Mouse (Mus musculus): Measurements from ENCODE around the gene D430019H16Rik. TPM values are rescaled to one million over a fixed set of nuclear protein-coding genes. Genes with fewer than 3 reads are reported as not detected.

D430019H16Rik gene
- total RNA-seq, 1 experiment, result 0.40 TPM

DNA sequence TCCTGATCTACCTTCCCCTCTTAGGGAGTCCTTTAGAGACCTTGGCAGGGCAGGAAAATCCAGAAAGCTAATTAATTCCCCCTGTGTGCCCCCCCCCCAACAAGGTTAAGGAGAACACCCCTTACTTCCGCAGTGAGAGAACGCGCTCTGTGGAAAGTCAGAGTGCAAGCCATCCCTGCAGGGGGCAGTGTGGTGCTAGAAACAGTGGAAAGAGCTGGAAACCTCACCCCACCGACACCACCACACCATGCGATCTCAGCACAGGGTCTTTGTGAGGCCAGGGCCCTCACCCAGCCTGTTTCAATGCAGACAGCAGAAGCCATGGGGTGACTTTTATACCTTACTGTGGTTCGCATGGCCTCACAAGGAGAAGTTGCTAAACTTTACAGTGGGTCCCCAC is 44.2 kb downstream of the D430019H16Rik start:
- H3K4me1 ChIP-seq (ENCODE audit: control insufficient read depth in 2 of 2, insufficient read depth in 2 of 2, low read length in 2 of 2, poor library complexity in 1 of 2), result no peaks in the 10 kb centered on the region
- TF ChIP-seq HCFC1 (IDR thresholded peaks at IDR 0.05; ENCODE audit: borderline replicate concordance, insufficient read depth, low read length) (no peak), ZC3H11A (IDR thresholded peaks at IDR 0.05; ENCODE audit: borderline replicate concordance, low read depth, low read length) (peak; percentile 71; the same call in 1 of the 2 replicates)
- no peaks in the 10 kb centered on the region for H3K9me3 ChIP-seq (ENCODE audit: control insufficient read depth, insufficient read depth, low read depth, low read length)
- DNase-seq (ENCODE audit: low read depth, low spot score), result peak; percentile 50
- H3K36me3 ChIP-seq (ENCODE audit: control insufficient read depth, insufficient read depth, low read length, poor library complexity, severe bottlenecking), result no peaks in the 10 kb centered on the region
- in situ Hi-C loops (cut with MboI; ENCODE audit: low sequenced_read_pairs in 2 of 2, unreplicated experiment in 2 of 2), result loop anchor here in 1 of 2 experiments (10.0 kb wide), 1 partner anchor 117 kb away; no protein-coding TSS in a partner anchor
- no peak overlapping the region for H3K4me3 ChIP-seq (ENCODE audit: insufficient read depth in 1 of 2, low read depth in 1 of 2, low read length in 2 of 2, poor library complexity in 1 of 2, severe bottlenecking in 1 of 2)
- no peak overlapping the region for H3K9ac ChIP-seq (ENCODE audit: insufficient read depth, low read depth, low read length, poor library complexity, severe bottlenecking)
- H3K27ac ChIP-seq (ENCODE audit: insufficient read depth, low read depth, low read length, poor library complexity, severe bottlenecking), result no peak overlapping the region

DNA sequence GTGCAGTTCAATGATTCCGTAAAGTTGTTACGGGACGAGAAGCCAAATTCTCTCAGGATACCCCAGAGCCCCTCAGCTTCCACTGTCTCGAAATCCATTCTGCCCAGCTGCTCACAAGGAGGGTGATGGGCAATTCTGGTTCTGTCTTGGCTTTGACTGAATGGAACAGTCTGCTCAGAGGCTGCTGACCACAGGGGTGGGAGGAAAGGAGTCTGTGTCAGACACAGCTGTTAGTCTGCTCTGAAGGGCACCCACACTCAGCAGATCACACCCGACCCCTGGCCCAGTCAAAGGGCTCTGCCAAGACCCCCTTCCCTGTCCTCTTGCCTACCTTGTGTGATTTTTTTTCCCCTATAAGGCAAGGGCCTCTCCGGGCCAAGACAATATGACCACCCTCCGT is 44.8 kb downstream of the D430019H16Rik start:
- Histone ChIP-seq H3K9ac (ENCODE audit: insufficient read depth, low read depth, low read length, poor library complexity, severe bottlenecking) (no peak overlapping the region), H3K27ac (ENCODE audit: insufficient read depth, low read depth, low read length, poor library complexity, severe bottlenecking) (no peak overlapping the region), H3K4me1 (ENCODE audit: control insufficient read depth in 2 of 2, insufficient read depth in 2 of 2, low read length in 2 of 2, poor library complexity in 1 of 2) (no peaks in the 10 kb centered on the region), H3K36me3 (ENCODE audit: control insufficient read depth, insufficient read depth, low read length, poor library complexity, severe bottlenecking) (no peaks in the 10 kb centered on the region), H3K9me3 (ENCODE audit: control insufficient read depth, insufficient read depth, low read depth, low read length) (no peaks in the 10 kb centered on the region), H3K4me3 (ENCODE audit: insufficient read depth in 1 of 2, low read depth in 1 of 2, low read length in 2 of 2, poor library complexity in 1 of 2, severe bottlenecking in 1 of 2) (no peak overlapping the region)
- no peak for DNase-seq (ENCODE audit: low read depth, low spot score)
- in situ Hi-C loops (cut with MboI; ENCODE audit: low sequenced_read_pairs in 2 of 2, unreplicated experiment in 2 of 2), result loop anchor here in 1 of 2 experiments (10.0 kb wide), 1 partner anchor 116 kb away; no protein-coding TSS in a partner anchor
- TF ChIP-seq MAFK (IDR thresholded peaks at IDR 0.05; ENCODE audit: insufficient read depth, low read depth, low read length) (no peak), ZNF384 (IDR thresholded peaks at IDR 0.05; ENCODE audit: low read depth, low read length) (no peak), HCFC1 (IDR thresholded peaks at IDR 0.05; ENCODE audit: borderline replicate concordance, insufficient read depth, low read length) (no peak), ZC3H11A (IDR thresholded peaks at IDR 0.05; ENCODE audit: borderline replicate concordance, low read depth, low read length) (no peak), CHD2 (IDR thresholded peaks at IDR 0.05; ENCODE audit: low read depth, low read length) (no peak)

DNA sequence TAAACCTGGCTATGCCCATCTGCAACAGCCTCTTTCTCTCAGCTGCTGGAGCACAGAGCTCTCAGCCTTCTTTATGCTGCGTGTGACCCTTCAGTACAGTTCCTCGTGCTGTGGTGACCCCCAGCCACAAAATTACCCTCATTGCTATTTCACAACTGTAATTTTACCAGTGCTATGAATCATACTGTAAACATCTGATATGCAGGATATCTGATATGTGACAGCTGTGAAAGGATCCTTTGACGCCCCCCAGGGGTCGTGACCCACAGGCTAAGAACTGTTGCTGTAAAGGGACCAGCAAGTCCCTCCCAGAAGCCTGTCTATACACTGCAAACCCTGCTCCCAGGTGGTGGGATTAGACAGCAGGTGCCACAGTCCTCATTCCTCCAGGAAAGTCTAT is 45.2 kb downstream of the D430019H16Rik start:
- TF ChIP-seq ZC3H11A (IDR thresholded peaks at IDR 0.05; ENCODE audit: borderline replicate concordance, low read depth, low read length) (no peak), ZNF384 (IDR thresholded peaks at IDR 0.05; ENCODE audit: low read depth, low read length) (no peak), MAFK (IDR thresholded peaks at IDR 0.05; ENCODE audit: insufficient read depth, low read depth, low read length) (no peak), CHD2 (IDR thresholded peaks at IDR 0.05; ENCODE audit: low read depth, low read length) (no peak), HCFC1 (IDR thresholded peaks at IDR 0.05; ENCODE audit: borderline replicate concordance, insufficient read depth, low read length) (no peak)
- Histone ChIP-seq H3K36me3 (ENCODE audit: control insufficient read depth, insufficient read depth, low read length, poor library complexity, severe bottlenecking) (no peaks in the 10 kb centered on the region), H3K9ac (ENCODE audit: insufficient read depth, low read depth, low read length, poor library complexity, severe bottlenecking) (no peak overlapping the region), H3K4me3 (ENCODE audit: insufficient read depth in 1 of 2, low read depth in 1 of 2, low read length in 2 of 2, poor library complexity in 1 of 2, severe bottlenecking in 1 of 2) (no peak overlapping the region), H3K27ac (ENCODE audit: insufficient read depth, low read depth, low read length, poor library complexity, severe bottlenecking) (no peak overlapping the region), H3K9me3 (ENCODE audit: control insufficient read depth, insufficient read depth, low read depth, low read length) (no peaks in the 10 kb centered on the region), H3K4me1 (ENCODE audit: control insufficient read depth in 2 of 2, insufficient read depth in 2 of 2, low read length in 2 of 2, poor library complexity in 1 of 2) (no peaks in the 10 kb centered on the region)
- in situ Hi-C loops (cut with MboI; ENCODE audit: low sequenced_read_pairs in 2 of 2, unreplicated experiment in 2 of 2), result loop anchor here in 1 of 2 experiments (10.0 kb wide), 1 partner anchor 116 kb away; no protein-coding TSS in a partner anchor
- DNase-seq (ENCODE audit: low read depth, low spot score), result no peak

DNA sequence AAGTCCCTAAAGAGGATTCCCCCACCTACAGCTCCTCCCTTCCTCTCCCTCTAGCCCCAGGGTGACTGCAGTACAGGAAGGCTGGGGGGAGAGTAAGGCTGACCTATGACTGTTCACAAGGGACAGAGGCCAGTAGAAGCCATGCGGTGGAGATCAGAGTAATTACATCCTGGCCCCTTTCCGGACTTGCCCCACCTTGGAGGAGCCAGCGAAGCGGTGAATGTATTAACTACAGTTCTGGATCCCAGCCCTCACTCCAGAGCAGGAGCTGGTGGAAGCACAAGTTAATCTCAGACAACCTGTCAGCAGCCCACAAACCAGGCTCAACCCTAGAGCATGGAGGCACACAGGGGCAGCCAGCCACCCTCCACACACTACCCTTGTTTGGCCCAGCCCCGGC is 47.3 kb downstream of the D430019H16Rik start:
- H3K4me3 ChIP-seq (ENCODE audit: insufficient read depth in 1 of 2, low read depth in 1 of 2, low read length in 2 of 2, poor library complexity in 1 of 2, severe bottlenecking in 1 of 2), result no peak overlapping the region
- no peaks in the 10 kb centered on the region for H3K9me3 ChIP-seq (ENCODE audit: control insufficient read depth, insufficient read depth, low read depth, low read length)
- no peak overlapping the region for H3K27ac ChIP-seq (ENCODE audit: insufficient read depth, low read depth, low read length, poor library complexity, severe bottlenecking)
- no peaks in the 10 kb centered on the region for H3K36me3 ChIP-seq (ENCODE audit: control insufficient read depth, insufficient read depth, low read length, poor library complexity, severe bottlenecking)
- H3K4me1 ChIP-seq (ENCODE audit: control insufficient read depth in 2 of 2, insufficient read depth in 2 of 2, low read length in 2 of 2, poor library complexity in 1 of 2), result no peaks in the 10 kb centered on the region
- TF ChIP-seq ZNF384 (IDR thresholded peaks at IDR 0.05; ENCODE audit: low read depth, low read length) (no peak), ZC3H11A (IDR thresholded peaks at IDR 0.05; ENCODE audit: borderline replicate concordance, low read depth, low read length) (no peak), MAFK (IDR thresholded peaks at IDR 0.05; ENCODE audit: insufficient read depth, low read depth, low read length) (no peak), CHD2 (IDR thresholded peaks at IDR 0.05; ENCODE audit: low read depth, low read length) (no peak), HCFC1 (IDR thresholded peaks at IDR 0.05; ENCODE audit: borderline replicate concordance, insufficient read depth, low read length) (no peak)
- DNase-seq (ENCODE audit: low read depth, low spot score), result no peak
- in situ Hi-C loops (cut with MboI; ENCODE audit: low sequenced_read_pairs in 2 of 2, unreplicated experiment in 2 of 2), result no loop called here
- H3K9ac ChIP-seq (ENCODE audit: insufficient read depth, low read depth, low read length, poor library complexity, severe bottlenecking), result no peak overlapping the region

DNA sequence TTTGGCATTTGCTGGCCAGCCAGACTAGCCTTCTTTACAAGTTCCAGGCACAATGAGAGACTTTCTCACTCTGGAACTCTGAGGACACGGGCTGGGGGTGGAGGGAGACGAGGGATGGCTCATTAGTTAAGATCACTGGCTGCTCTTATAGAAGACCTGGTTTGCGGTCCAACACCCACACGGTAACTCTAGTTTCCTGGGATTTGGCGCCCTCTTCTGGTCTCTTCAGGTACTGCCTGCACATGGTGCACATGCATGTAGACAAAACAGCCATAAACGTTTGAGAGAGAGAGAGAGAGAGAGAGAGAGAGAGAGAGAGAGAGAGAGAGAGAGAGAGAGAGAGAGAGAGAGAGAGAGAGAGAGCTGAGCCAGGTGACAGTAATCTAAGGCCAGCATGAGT is 51.1 kb downstream of the D430019H16Rik start:
- peaks cover 0 to 2% of the 10 kb centered on the region in 2 experiments; a peak in 1 of 4 replicates for H3K4me1 ChIP-seq (ENCODE audit: control insufficient read depth in 2 of 2, insufficient read depth in 2 of 2, low read length in 2 of 2, poor library complexity in 1 of 2)
- no peaks in the 10 kb centered on the region for H3K36me3 ChIP-seq (ENCODE audit: control insufficient read depth, insufficient read depth, low read length, poor library complexity, severe bottlenecking)
- in situ Hi-C loops (cut with MboI; ENCODE audit: low sequenced_read_pairs in 2 of 2, unreplicated experiment in 2 of 2), result no loop called here
- peak; percentile 85 for DNase-seq (ENCODE audit: low read depth, low spot score)
- TF ChIP-seq ZNF384 (IDR thresholded peaks at IDR 0.05; ENCODE audit: low read depth, low read length) (no peak), ZC3H11A (IDR thresholded peaks at IDR 0.05; ENCODE audit: borderline replicate concordance, low read depth, low read length) (peak; percentile 50; the same call in 1 of the 2 replicates)
- H3K9ac ChIP-seq (ENCODE audit: insufficient read depth, low read depth, low read length, poor library complexity, severe bottlenecking), result no peak overlapping the region
- no peaks in the 10 kb centered on the region for H3K9me3 ChIP-seq (ENCODE audit: control insufficient read depth, insufficient read depth, low read depth, low read length)
- H3K4me3 ChIP-seq (ENCODE audit: insufficient read depth in 1 of 2, low read depth in 1 of 2, low read length in 2 of 2, poor library complexity in 1 of 2, severe bottlenecking in 1 of 2), result no peak overlapping the region
- no peak overlapping the region for H3K27ac ChIP-seq (ENCODE audit: insufficient read depth, low read depth, low read length, poor library complexity, severe bottlenecking)
